Mouse (Mus musculus): Measurements from ENCODE around the gene Bicdl1.

- no peak for TF ChIP-seq CTCF (IDR thresholded peaks at IDR 0.05; ENCODE audit: low read depth)
- TF ChIP-seq EP300 (IDR thresholded peaks at IDR 0.05; ENCODE audit: low read depth) = no peak
Measured at GRCm38 (mm10) chr5:115731001-115731731, at the start of gene Bicdl1.

Measured in heart, postnatal 0 days (tissue).